Mouse (Mus musculus): Measurements from ENCODE around the gene Vmn2r36. TPM values are rescaled to one million over a fixed set of nuclear protein-coding genes. Genes with fewer than 3 reads are reported as not detected.
"Not testable (repeated sequence)": the region's sequence is repeated elsewhere in the genome, so short reads cannot be mapped to it uniquely, and the experiment has no call there.

Gene Vmn2r36
- total RNA-seq (2021) = not detected

DNA sequence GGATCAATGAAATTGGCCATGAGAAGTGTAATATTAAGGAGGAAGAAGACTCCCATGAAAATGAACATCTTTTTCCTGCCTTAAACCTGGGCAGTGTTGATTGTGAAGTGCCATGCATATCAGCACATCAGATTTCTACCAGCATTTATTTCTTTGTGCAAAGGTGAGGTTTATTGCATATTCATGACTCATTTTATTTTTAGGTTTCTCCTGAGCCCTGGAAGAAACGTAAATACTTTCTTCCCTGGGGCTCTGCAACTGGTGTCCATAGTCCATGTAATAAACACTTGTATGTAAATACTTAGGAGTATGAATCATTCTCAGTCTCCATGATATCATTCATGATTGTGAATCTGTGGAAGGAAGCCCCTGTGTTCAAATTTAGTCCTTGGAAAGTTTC, at the start of gene Vmn2r36:
Gene Vmn2r36 (minus strand): TSS at position 101 of the 400 bp plus-strand sequence.
- DNase-seq (ENCODE audit: low spot score in 2 of 2); intact Hi-C loops (cut with DNase I): not testable (repeated sequence)

Other genes starting within 250 kb of the Vmn2r36 start
- gene Vmn2r34, start 213.0 kb downstream of the Vmn2r36 start, total RNA-seq (2021) = not detected
- gene Vmn2r35, start 82.6 kb downstream of the Vmn2r36 start, total RNA-seq (2021) = not detected